Mouse (Mus musculus) olfactory bulb, adult 2 months (tissue): ENCODE measurements around the gene Cd27. TPM values are rescaled to one million over a fixed set of nuclear protein-coding genes. Genes with fewer than 3 reads are reported as not detected.
"Not testable (repeated sequence)": the region's sequence is repeated elsewhere in the genome, so short reads cannot be mapped to it uniquely, and the experiment has no call there.

ENCODE experiments used
- H3K27ac ChIP-seq: fragments of 200-500 bp; 2 replicates; pipeline ENCODE4 v1.5.1; 2012; ENCODE audit warnings: low read depth, low read length; ENCODE audit not compliant: insufficient read depth
- H3K4me1 ChIP-seq: fragments of 200-500 bp; 2 replicates; pipeline ENCODE4 v1.6.1; 2012; ENCODE audit warnings: low read length; ENCODE audit not compliant: control insufficient read depth, insufficient read depth
- H3K4me3 ChIP-seq: fragments of 200-500 bp; 2 replicates; pipeline ENCODE4 v1.5.1; 2012; ENCODE audit warnings: mild to moderate bottlenecking, low read depth, low read length, moderate library complexity; ENCODE audit not compliant: insufficient read depth
- CTCF ChIP-seq: fragments of 200-500 bp; IDR thresholded peaks from 2 replicates; pipeline ENCODE4 v1.5.1; 2012; ENCODE audit warnings: low read depth, mild to moderate bottlenecking, low read length, moderate library complexity; ENCODE audit not compliant: insufficient read depth
- POLR2A ChIP-seq: fragments of 200-500 bp; IDR thresholded peaks from 2 replicates; pipeline ENCODE4 v1.6.1; 2012; ENCODE audit warnings: mild to moderate bottlenecking, low read depth, low read length, moderate library complexity; ENCODE audit not compliant: insufficient read depth
- WGBS: fragments of 180-500 bp; shearing (Covaris S2); methylation state at CpG from one replicate; pipeline ENCODE4 v1.1.7; 2018; 5-methylcytosine and 5-hydroxymethylcytosine counted together
- polyA plus RNA-seq: library from polyadenylated mRNA; stranded (reverse); fragments of >200 nt; gene quantifications from 2 replicates; pipeline ENCODE4 v1.2.4, GENCODE M21; 2012; ENCODE audit warnings: low replicate concordance; ENCODE audit not compliant: missing spikeins, insufficient read depth, insufficient read length

Gene Cd27
- not detected in 2 replicates for polyA plus RNA-seq

DNA sequence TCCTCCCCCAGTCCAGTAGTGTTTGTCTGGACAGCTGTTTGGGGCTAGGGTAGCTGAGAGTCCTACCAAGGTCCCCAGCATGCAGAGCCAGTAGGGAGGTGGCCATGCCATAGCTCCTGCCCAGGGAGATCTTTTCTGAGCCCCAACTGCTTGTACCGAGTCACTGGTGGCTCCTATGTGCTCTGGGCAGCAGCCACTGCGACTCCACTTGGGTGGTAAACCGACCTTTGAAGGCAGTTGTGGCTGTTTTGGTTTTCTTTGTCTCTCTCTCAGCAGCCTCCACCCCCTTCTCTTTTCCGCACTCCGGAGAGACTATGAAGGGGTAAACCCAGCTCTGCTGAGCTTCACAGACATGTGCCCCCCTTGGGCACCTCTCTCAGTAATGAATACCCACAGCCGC, at the start of gene Cd27:
Cd27 (minus strand) TSS at position 229 of the 400 bp plus-strand sequence.
- no peak for TF ChIP-seq POLR2A
- no peak within 1 kb of the TSS; the same call in 1 of the 2 replicates for H3K4me3 ChIP-seq
- no peaks in the 10 kb centered on the region for H3K4me1 ChIP-seq
- 31% methylated on average over 6 of the region's 6 CpGs for WGBS
- H3K27ac ChIP-seq = peak within 1 kb of the TSS; percentile 21; the same call in 1 of the 2 replicates

DNA sequence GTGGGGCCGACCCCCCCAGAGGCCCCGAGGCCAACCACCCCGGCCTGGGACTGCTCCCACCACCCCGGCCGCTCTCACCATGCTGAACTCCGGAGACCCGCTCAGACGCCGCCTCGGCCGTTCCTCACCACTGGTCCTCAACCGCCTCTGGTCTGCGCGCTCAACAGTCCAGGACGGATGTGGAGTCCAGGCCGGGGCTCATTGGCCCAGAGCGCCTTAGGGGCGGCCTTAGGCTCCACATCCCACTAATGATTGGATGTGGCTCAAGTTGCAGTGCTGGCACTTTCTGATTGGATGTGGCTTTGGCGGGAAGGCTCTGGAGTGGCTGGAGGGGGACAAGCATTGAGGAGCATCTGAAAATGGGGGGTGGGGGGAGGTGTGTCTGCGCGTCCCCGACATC, 49.1 kb upstream of the Cd27 start, which contains the start of gene Tuba3a:
Tuba3a (minus strand) TSS at position 153 of the 400 bp plus-strand sequence.
- Histone ChIP-seq H3K4me3 (no peak within 1 kb of the TSS), H3K4me1 (no peaks in the 10 kb centered on the region), H3K27ac (no peak within 1 kb of the TSS)
- WGBS = 94% methylated on average over 22 of the region's 22 CpGs
- no peak for TF ChIP-seq CTCF
- TF ChIP-seq POLR2A = no peak

DNA sequence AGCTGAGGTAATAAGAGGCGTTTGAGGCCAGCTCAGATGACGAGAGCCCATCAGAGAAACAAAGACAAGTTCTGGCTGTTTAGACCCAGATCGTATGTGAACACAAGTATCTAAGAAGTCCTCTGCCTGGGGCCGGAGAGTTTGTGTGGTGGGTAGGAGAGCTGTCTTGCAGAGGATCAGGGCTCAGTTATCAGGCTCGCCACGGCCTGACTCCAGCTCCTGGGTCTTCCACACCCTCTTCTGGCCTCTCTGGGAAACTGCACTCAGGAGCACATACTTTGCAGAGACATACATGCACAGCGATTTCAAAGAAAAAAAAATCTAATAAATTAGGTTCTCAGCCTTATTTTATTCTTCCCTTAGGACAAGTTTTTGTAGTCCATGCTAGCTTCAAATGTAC, 47.9 kb upstream of the Cd27 start:
- H3K4me1 ChIP-seq = no peaks in the 10 kb centered on the region
- no peak overlapping the region for H3K27ac ChIP-seq
- no peak overlapping the region for H3K4me3 ChIP-seq
- 88% methylated on average over 7 of the region's 7 CpGs for WGBS
- no peak for TF ChIP-seq POLR2A
- no peak for TF ChIP-seq CTCF

DNA sequence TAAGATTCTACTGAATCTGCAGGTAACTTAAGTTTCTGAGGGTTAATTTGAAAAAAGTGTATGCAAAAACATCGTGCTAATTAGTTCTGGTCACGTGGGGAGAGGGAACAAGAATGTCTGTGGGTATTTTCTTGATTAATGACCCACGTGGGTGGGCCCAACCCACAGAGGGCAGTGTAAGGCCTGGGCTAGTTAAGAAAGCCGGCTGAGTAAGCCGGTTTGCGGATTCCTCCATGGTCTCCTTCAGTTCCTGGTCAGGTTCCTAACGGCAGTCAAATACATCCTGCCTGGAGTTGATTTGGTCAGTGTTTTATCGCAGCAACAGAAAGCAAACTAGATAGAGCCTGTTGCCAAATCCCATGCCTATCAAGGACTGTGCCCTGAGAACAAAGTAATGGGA, 47.4 kb upstream of the Cd27 start:
- H3K27ac ChIP-seq = no peak overlapping the region
- TF ChIP-seq CTCF (no peak), POLR2A (no peak)
- H3K4me1 ChIP-seq = no peaks in the 10 kb centered on the region
- no peak overlapping the region for H3K4me3 ChIP-seq
- WGBS = 46% methylated on average over 8 of the region's 8 CpGs

DNA sequence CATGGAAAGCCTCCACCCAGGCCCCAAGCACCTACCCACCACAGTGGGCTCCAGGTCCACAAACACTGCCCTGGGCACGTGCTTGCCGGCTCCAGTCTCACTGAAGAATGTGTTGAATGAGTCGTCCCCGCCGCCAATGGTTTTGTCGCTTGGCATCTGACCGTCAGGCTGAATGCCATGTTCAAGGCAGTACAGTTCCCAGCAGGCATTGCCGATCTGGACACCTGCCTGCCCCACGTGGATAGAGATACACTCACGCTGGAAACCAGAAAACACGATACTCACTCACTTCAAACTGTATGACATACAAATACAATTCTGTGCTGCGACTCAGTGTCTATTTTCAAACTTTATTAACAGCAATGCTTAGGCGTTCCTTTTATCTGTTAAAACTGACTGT, 45.9 kb upstream of the Cd27 start:
- H3K4me1 ChIP-seq, H3K4me3 ChIP-seq, H3K27ac ChIP-seq: not testable (repeated sequence)
- WGBS = 85% methylated on average over 13 of the region's 13 CpGs

DNA sequence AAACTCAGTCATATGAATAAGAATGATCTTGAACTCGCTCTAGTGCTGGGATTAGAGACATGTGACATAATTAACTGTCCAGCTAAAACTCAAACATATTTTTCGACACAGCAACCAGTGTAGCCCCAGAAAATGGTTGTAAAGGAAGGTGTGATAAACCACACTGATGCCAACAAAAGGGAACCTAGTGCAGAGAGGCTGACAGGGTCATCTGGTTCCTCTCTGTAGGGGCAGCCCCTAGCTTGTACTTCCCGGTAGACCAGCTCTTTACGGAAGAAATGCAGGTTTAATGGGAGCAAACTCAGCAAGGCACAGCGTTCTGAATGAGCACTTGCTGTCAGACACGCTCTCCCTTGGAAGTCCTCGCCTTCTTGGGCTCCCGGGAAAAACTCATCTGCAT, 42.9 kb upstream of the Cd27 start:
- TF ChIP-seq POLR2A (no peak), CTCF (no peak)
- Histone ChIP-seq H3K4me3 (no peak overlapping the region), H3K4me1 (no peaks in the 10 kb centered on the region), H3K27ac (no peak overlapping the region)
- 64% methylated on average over 8 of the region's 8 CpGs for WGBS

DNA sequence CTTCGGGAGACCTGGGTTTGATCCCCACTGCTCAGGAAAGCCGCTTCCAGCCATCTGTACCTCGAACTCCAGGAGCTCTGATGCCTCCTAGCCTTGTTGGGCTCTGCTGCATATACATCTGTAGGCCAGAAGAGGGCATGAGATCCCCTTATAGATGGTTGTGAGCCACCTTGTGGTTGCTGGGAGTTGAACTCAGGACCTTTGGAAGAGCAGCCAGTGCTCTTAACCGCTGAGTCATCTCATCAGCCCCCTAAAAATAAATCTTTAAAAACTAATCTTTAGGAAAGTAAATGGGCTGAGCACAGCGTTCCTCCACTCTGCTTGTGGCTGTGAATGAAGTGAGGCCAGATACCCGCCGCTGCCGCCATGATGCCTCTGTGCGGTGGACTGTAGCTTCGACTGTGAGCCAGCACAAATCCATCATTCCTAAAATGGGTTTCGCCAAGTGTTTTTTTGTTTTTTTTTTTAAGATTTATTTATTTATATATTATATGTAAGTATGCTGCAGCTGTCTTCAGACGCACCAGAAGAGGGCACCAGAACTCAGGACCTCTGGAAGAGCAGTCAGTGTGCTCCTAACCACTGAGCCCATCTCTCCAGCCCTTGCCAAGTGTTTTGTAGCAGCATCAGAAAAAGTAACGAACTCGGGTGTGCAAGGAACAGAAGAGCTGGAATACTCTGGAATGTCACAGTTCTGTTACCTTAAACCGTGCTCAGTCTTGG, 38.2 kb upstream of the Cd27 start:
- WGBS = 51% methylated on average over 15 of the region's 15 CpGs
- Histone ChIP-seq H3K4me1 (peaks cover 6% of the 10 kb centered on the region), H3K27ac (no peak overlapping the region), H3K4me3 (no peak overlapping the region)
- TF ChIP-seq CTCF (peak; percentile 11; the same call in 1 of the 2 replicates), POLR2A (no peak)

DNA sequence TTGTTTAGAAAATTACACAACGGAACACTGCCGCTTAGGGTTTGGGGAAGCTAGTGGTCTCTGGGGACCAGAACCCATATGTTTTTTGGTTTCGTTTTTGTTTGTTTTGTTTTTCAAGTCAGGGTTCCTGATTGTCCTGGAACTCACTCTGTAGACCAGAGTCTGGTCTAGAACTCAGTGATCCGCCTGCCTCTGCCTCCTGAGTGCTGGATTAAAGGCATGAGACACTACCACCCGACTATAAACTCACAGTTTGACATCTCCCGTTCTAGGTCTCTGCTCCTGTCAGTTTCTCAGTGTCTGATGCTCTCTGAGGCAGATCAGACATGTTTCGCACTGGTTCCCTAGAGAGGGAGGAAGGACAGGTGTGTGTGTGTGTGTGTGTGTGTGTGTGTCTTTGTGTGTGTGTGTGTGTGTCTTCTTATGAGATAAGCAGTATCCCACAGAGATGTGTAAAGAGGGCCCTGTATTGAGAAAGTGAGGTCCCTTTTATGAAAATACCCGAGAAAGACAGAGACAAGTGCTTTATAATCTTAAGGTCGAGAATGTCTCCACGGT, 35.5 kb upstream of the Cd27 start:
- Histone ChIP-seq H3K27ac (no peak overlapping the region), H3K4me1 (peaks cover 6% of the 10 kb centered on the region), H3K4me3 (no peak overlapping the region)
- WGBS = 78% methylated on average over 10 of the region's 10 CpGs
- TF ChIP-seq CTCF (no peak), POLR2A (no peak)

DNA sequence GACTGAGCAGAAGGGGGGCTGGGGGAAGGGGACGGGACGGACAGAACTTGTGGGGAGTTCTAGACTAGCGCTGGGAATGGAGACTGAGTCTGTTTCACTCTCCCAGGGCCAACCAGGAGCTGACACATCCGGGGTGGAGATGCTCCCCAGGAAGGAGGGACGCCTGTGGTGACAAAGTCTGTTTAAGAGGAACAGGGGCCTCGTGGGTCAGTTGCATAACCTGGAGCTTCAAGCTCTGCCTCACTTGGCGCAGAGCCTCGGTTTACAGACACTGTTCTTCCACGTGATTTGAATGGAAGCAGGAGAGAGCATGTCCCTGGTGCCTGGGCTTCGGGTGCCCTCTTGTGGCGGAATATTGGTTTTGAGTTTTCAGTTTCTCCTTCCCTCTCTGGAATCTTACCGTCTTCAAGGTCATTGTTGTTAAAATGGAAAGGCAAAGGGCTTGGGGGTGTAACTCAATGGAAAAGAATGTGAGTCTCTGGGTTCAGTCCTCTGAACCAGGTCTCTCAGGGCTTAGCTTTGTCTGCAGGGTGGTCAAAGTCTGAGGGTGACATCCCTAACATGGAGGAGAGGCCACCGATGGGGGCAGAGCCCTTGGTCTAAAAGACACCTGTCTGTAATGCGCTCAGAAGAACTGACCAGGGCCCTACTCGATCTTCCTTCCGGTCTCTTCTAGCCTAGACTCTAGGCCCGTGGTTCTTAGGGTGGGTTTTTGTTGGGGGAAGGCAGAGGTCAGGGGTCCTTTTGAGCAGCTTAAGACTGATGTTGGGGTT, 34.8 kb upstream of the Cd27 start:
- H3K27ac ChIP-seq = no peak overlapping the region
- peaks cover 6% of the 10 kb centered on the region for H3K4me1 ChIP-seq
- peak overlapping the region; percentile 16 for H3K4me3 ChIP-seq
- TF ChIP-seq CTCF (no peak; the same call in 1 of the 2 replicates), POLR2A (no peak)
- 17% methylated on average over 17 of the region's 17 CpGs for WGBS
